Mouse (Mus musculus): ENCODE data around the gene Snrpc.

The Snrpc gene

GRCm38 (mm10) chr17:27819521-27819970 lies 18.4 kb upstream of the Snrpc start:
- in situ Hi-C loops (cut with MseI, MboI), result no loop called here

GRCm38 (mm10) chr17:27819971-27820567 lies 17.9 kb upstream of the Snrpc start:
- in situ Hi-C loops (cut with MseI, MboI), result no loop called here

GRCm38 (mm10) chr17:27820568-27821406 lies 17.2 kb upstream of the Snrpc start, which contains the start of gene D17Wsu92e:
TSS of gene D17Wsu92e (minus strand) at chr17:27820648.
- in situ Hi-C loops (cut with MseI, MboI), result no loop called here

- in situ Hi-C loops (cut with MseI, MboI), result no loop called here
Observed at GRCm38 (mm10) chr17:27821407-27822338, 16.3 kb upstream of the Snrpc start.

GRCm38 (mm10) chr17:27823142-27823905 lies 14.6 kb upstream of the Snrpc start:
- in situ Hi-C loops (cut with MseI, MboI), result no loop called here

- in situ Hi-C loops (cut with MseI, MboI), result no loop called here
Observed at GRCm38 (mm10) chr17:27824941-27825340, 13.0 kb upstream of the Snrpc start.

- in situ Hi-C loops (cut with MseI, MboI), result no loop called here
Observed at GRCm38 (mm10) chr17:27825539-27825938, 12.4 kb upstream of the Snrpc start.

GRCm38 (mm10) chr17:27825984-27826905 lies 11.7 kb upstream of the Snrpc start:
- in situ Hi-C loops (cut with MseI, MboI), result no loop called here

GRCm38 (mm10) chr17:27826908-27827383 lies 11.0 kb upstream of the Snrpc start:
- in situ Hi-C loops (cut with MseI, MboI), result no loop called here

- in situ Hi-C loops (cut with MseI, MboI), result no loop called here
Observed at GRCm38 (mm10) chr17:27827511-27827910, 10.4 kb upstream of the Snrpc start.

- in situ Hi-C loops (cut with MseI, MboI), result no loop called here
Observed at GRCm38 (mm10) chr17:27830411-27830810, 7.5 kb upstream of the Snrpc start.

GRCm38 (mm10) chr17:27839469-27840252 lies 1.7 kb downstream of the Snrpc start:
- in situ Hi-C loops (cut with MseI, MboI), result no loop called here

- in situ Hi-C loops (cut with MseI, MboI), result no loop called here
Observed at GRCm38 (mm10) chr17:27848351-27848750, 10.4 kb downstream of the Snrpc start.

- in situ Hi-C loops (cut with MseI, MboI), result no loop called here
Observed at GRCm38 (mm10) chr17:27851076-27851475, 13.1 kb downstream of the Snrpc start.

GRCm38 (mm10) chr17:27856265-27856797 lies 18.4 kb downstream of the Snrpc start, which contains the start of gene Uhrf1bp1:
TSS of gene Uhrf1bp1 (plus strand) at chr17:27856441.
- in situ Hi-C loops (cut with MseI, MboI), result no loop called here

GRCm38 (mm10) chr17:27856798-27857648 lies 19.1 kb downstream of the Snrpc start:
- in situ Hi-C loops (cut with MseI, MboI), result no loop called here

- in situ Hi-C loops (cut with MseI, MboI), result no loop called here
Observed at GRCm38 (mm10) chr17:27857649-27858475, 19.9 kb downstream of the Snrpc start.
